Mouse (Mus musculus): ENCODE data around the gene Tmcc3.

GRCm38 (mm10) chr10:94501796-94502195, 190.0 kb downstream of the Tmcc3 start:
- TF ChIP-seq CTCF (IDR thresholded peaks at IDR 0.05; ENCODE audit: insufficient read depth, low read depth, low read length) (no peak), POLR2A (IDR thresholded peaks at IDR 0.05; ENCODE audit: insufficient read depth, low read depth, low read length) (no peak)
